Mouse (Mus musculus): ENCODE measurements around the gene Setd1b.

Setd1b gene

DNA sequence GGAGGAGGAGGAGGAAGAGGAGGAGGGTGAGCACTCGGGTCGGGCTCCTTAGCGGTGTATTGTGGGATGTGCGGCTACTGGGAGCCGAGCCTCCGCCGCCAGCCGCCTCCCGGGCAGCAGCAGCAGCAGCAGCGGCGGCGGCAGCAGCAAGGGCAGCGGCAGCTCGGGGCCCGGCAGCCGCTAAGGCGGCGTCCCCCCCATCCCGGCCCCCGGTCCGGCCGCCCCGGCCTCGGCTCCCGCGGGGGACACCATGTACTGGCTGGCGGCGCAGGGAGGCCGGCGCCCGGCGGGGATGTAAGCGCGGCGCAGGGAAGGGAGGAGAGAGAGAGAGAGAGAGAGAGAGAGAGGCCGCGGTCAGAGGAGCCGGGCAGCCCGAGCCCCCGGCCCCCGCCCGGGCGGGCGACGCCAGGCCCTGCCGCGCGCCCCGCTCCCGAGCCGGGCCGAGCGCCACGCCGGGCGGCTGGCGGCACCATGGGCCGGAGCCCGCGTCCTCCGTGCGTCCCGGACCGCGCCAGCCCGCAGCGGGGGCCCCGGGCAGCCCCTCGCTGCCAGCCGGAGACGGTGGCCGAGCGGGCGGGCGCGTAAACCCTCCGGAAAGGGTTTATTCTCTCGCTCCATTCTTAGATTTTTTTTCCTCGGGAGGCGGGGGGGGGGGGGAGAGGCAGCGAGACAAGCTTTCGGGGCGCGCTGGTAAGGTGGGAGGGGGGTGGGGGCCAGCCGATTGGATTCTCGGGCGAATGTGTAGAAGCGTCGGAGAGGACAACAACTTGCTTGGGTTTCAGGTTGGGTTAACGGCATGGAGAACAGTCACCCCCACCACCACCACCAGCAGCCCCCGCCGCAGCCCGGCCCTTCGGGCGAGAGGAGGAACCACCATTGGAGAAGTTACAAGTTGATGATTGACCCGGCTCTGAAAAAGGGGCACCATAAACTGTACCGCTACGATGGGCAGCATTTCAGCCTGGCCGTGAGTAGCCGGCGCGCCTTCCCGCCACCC is at the start of gene Setd1b:
Gene Setd1b, plus strand, starts transcription at position 33 of the 997 bp plus-strand sequence.
- DNase-seq (ENCODE audit: low read depth), result no peak

DNA sequence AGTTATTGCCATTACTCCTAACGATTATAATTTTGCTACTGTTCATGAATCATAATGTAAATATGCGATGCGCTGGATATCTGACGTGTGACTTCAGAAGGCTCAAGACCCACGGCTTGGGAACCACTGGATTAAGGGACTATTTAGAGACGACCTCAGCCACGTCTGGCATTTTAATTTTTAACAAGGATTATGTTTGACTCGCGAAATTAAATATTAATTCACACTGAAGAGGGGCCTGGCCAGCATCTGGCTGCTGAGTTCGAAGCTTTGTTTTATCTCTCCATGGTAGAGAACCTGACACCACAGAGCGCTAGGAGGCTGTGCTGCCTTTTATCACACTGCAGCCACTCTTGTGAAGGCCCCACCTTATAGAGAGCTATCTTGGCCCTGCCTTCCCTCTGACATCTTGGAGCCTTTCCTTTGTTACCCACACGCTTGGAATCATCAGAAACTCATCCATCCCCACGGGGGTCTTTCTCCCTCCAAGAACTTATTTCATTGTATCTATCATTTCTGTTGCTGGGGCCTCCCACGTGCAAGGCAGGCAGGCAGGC is 48.8 kb upstream of the Setd1b start:
- DNase-seq (ENCODE audit: low read depth), result no peak

- no peak for DNase-seq (ENCODE audit: low read depth)
Observed at GRCm38 (mm10) chr5:123094238-123094991, 47.6 kb upstream of the Setd1b start.

GRCm38 (mm10) chr5:123096299-123096698 is 45.7 kb upstream of the Setd1b start:
- no peak for DNase-seq (ENCODE audit: low read depth)

DNA sequence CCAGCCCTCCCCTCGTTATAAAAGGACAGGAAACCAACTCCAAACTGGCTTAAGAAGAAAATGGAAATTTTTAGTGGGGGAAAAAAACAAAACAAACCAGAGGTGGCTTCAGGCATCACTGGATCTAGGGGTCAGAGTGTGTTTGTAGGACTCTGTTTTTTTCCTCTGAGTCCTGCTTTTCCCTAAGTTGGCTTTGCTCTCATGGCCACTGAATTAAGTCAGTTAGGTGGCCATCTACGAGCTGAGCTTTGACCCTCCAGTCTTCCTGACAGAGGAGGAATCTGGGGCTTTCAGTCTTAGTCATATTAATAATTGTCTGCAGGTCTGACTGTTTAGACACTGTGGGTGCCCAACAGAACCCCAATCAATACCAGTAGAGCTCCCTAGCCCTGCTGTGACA is 43.5 kb upstream of the Setd1b start:
- DNase-seq (ENCODE audit: low read depth), result no peak

GRCm38 (mm10) chr5:123102376-123102775 is 39.6 kb upstream of the Setd1b start:
- DNase-seq (ENCODE audit: low read depth), result no peak

DNA sequence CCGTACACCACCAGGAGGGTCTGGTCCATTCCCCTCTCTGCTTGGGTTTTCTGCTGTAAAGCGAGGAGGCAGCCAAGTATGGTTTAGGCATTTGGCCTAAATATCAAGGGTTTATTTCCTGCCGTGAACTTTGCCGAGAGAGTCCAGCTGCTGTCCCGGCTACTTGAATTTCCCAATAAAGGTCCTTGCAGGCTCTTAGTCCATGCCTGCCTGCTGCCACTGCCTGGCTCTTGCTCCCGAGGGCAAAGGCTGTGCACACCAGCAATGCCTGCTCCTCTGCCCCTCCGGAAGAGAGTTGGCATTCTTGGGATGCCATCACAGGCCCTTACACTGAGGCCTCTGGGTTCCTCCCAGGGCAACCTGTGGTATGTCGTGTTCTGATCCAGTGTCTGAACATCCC is 38.4 kb upstream of the Setd1b start:
- no peak for DNase-seq (ENCODE audit: low read depth)

DNA sequence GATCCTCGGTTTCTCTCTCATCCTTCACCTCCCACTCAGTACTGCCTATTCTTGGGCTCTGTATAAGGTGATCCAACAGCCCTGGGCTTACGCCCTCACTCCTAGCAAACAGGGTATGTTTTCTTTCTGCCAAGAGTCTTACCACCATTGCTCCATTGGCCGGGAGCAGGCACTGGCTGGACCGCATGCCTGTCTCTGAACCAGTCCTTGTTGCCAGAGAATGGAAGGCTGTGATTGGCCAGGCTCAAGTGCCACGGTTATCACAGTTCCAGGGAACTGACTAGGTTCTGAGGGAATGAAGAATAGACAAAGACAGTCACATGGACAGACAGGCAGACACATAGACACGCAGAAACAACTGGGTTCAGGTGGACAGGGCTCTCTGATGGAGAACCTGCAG is 37.2 kb upstream of the Setd1b start:
- DNase-seq (ENCODE audit: low read depth), result no peak

GRCm38 (mm10) chr5:123109452-123110203 is 32.4 kb upstream of the Setd1b start:
- no peak for DNase-seq (ENCODE audit: low read depth)

- DNase-seq (ENCODE audit: low read depth), result no peak
Observed at GRCm38 (mm10) chr5:123110296-123110721, 31.7 kb upstream of the Setd1b start.

- DNase-seq (ENCODE audit: low read depth), result no peak
Observed at GRCm38 (mm10) chr5:123114109-123114508, 27.9 kb upstream of the Setd1b start.

GRCm38 (mm10) chr5:123114924-123115323 is 27.1 kb upstream of the Setd1b start:
- DNase-seq (ENCODE audit: low read depth), result no peak

GRCm38 (mm10) chr5:123116080-123116479 is 25.9 kb upstream of the Setd1b start:
- DNase-seq (ENCODE audit: low read depth), result no peak

DNA sequence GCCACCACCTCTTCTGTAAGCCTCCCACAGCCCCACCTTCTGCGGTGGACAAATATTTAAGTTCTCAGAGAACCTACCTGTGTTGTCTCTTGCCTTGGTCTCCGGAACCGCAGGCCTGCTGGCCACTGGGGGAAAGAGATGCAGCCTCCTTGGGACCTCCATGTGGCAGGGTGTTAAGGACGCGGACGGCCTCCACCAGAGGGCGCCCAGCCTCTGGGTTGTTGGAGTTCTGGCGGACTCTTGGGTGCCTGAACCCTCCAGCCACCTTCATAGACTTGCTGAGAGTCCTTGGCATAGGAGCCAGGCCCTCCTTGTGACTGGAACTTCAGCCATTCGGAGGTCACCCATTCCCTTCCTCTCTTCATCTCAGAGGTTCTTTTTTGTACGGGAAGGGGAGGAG is 24.7 kb upstream of the Setd1b start:
- no peak for DNase-seq (ENCODE audit: low read depth)

DNA sequence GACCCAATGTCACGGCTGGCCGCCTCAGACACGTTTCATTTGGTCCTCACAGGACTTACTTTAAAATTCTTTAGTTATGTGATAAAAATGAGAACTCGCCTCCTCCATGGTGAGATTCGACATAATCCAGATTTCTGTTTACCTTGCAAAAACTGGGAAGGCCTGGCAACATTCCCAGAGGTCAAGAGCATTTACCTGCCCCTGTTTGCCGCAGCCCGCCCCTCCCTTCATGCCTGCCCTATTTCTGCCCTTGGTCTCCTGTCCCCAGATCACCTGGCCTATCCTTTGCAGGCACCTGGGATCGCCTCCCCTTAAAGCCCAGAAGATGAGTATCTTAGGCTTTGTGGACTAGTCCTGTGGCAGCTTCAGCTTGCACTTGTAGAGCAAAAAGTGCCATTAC is 24.2 kb upstream of the Setd1b start:
- DNase-seq (ENCODE audit: low read depth), result no peak

DNA sequence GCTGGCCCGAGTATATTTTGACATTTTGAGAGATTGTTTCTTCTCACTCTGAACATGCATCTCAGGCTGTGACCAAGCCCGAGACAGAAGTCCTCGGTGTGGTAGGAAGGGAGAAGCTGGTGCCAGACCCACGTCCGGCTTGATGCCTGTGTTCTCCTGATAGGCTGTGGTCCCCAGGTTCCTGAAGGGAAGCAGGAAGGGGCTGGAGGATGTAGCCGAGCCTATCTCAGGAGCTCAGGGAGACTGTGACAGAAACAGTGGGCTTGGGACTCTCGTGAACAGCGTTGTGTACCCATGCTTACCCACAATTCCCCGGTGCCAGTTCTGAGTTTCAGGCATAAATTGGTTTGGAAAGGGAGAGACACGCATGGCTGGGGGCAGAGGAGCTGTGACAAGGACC is 23.2 kb upstream of the Setd1b start:
- no peak for DNase-seq (ENCODE audit: low read depth)

DNA sequence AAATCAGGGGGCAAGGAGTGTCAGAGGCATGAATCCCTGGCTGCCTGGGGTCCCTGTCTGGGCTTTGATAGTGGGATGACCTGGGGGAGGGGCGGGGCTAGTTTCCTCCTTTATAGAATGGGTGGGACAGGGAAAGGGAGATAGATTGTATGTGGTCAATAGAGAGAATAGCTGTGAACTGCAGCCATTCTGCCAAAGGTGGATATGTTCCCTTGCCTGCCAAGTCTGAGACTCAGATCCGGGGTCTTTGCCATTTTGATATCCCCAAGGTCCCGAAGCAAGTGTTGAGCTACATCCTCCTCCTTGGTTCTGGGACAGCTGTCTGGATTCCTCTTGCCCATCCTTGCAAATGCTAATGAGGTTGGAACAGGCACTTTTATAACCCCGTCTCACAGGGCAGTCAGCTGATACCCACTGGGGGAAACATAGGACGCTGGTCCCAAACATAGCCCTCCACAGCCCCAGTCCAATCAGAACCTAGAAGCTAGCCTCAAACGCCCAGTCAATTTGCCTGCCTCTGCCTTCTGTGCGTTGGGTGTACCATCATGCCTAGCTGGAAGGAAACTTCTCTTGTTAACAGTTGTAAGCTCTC is 21.3 kb upstream of the Setd1b start:
- no peak for DNase-seq (ENCODE audit: low read depth)

- DNase-seq (ENCODE audit: low read depth), result no peak
Observed at GRCm38 (mm10) chr5:123122181-123122580, 19.8 kb upstream of the Setd1b start.

GRCm38 (mm10) chr5:123125105-123125504 is 16.9 kb upstream of the Setd1b start:
- DNase-seq (ENCODE audit: low read depth), result no peak

DNA sequence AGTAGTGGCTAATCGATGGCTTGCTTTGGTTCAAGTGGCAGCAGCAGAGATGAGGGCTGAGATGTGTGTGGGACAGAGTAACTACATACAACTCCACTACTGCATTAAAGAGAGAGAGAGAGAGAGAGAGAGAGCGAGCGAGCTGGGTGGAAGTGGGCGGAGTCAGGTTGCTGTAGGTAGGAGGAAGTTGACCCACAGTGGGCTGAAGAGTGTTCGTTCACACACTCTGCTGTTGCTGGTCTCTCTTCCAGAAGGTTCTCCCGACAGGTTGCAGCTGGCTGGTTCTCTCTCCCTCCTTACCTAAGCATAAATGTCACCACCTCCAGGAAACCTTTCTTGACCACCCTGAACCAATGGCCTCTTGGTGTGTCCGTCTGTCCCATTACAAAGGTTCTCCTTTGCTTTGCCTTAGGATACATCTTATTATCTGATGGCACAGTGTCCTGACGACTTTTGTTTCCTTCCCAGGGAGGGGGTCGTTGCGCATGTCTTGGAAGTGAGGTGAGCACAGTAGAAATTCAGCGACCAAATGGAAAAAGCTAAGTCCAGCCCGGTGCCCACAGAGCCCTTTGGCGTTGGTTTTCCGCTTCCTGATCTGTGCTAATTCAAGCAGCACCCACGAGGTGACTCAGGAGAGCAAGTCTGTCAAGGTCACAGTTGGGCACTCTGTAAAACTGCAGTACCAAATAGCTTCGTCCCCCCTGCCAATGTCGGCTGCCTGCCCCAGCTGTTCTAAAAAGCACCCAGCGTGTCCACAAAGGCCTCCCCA is 16.2 kb upstream of the Setd1b start:
- DNase-seq (ENCODE audit: low read depth), result no peak

DNA sequence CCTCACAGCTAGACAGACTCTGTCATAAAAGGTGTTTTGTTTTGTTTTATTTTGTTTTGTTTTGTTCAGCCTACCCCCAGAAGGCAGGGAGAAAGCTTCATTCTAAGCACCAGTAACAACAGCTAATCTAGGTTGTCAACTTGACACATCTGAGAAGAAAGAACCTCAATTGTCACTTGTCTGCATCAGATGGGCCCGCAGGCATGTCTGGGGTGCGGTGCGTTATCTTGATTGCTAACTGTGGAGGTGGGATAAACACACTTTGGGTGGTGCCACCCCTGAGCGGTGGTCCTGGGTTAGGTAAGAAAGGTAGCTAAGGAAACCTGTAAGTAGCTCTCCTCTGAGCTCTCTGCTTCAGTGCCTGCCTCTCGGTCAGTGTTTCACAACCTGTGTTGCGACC is 15.0 kb upstream of the Setd1b start:
- no peak for DNase-seq (ENCODE audit: low read depth)

All from fibroblast of lung, adult 2 months (primary cell).